Mouse (Mus musculus) neural tube, embryonic 14.5 days (tissue): ENCODE measurements around the gene Olfr1412. TPM values are rescaled to one million over a fixed set of nuclear protein-coding genes. Genes with fewer than 3 reads are reported as not detected.

Source experiments
- ATAC-seq: fragments of 200-750 bp; cut with Nextera tagmentation; 2 replicates; pipeline ENCODE4 v1.8.0; 2017; ENCODE audit warnings: low read depth, mild to moderate bottlenecking, moderate TSS enrichment, moderate library complexity
- H3K27ac ChIP-seq: fragments of 300-500 bp; sonication (generic); 2 replicates; pipeline ENCODE4 v1.5.1; 2014; ENCODE audit warnings: low read depth, mild to moderate bottlenecking, control low read depth, low read length, moderate library complexity, mixed read lengths
- H3K27me3 ChIP-seq: fragments of 300-500 bp; sonication (generic); 2 replicates; pipeline ENCODE4 v1.6.1; 2014; ENCODE audit warnings: low read length; ENCODE audit not compliant: control insufficient read depth, insufficient read depth
- H3K36me3 ChIP-seq: fragments of 300-500 bp; sonication (generic); 2 replicates; pipeline ENCODE4 v1.6.1; 2014; ENCODE audit warnings: low read length, mixed read lengths; ENCODE audit not compliant: control insufficient read depth, insufficient read depth
- H3K4me1 ChIP-seq: fragments of 300-500 bp; sonication (generic); 2 replicates; pipeline ENCODE4 v1.6.1; 2014; ENCODE audit warnings: low read length; ENCODE audit not compliant: control insufficient read depth, insufficient read depth
- H3K4me2 ChIP-seq: fragments of 300-500 bp; sonication (generic); 2 replicates; pipeline ENCODE4 v1.6.1; 2014; ENCODE audit warnings: mild to moderate bottlenecking, low read depth, low read length, control low read depth
- H3K4me3 ChIP-seq: fragments of 300-500 bp; sonication (generic); 2 replicates; pipeline ENCODE4 v1.5.1; 2014; ENCODE audit warnings: low read depth, low read length, control low read depth, mixed read lengths
- H3K9ac ChIP-seq: fragments of 300-500 bp; sonication (generic); replicated peaks from 2 replicates; pipeline ENCODE4 v1.6.1; 2014; ENCODE audit warnings: low read depth, mild to moderate bottlenecking, control low read depth, low read length, mixed read lengths
- H3K9me3 ChIP-seq: fragments of 300-500 bp; sonication (generic); 2 replicates; pipeline ENCODE4 v1.6.1; 2016; ENCODE audit warnings: low read length; ENCODE audit not compliant: control insufficient read depth
- WGBS: fragments of 180-500 bp; shearing (Covaris S2); extraction: QIAGEN DNeasy Blood & Tissue Kit; methylation state at CpG from one replicate; pipeline ENCODE4 v1.1.7; 2014; 5-methylcytosine and 5-hydroxymethylcytosine counted together
- polyA plus RNA-seq: library from polyadenylated mRNA; unstranded; fragments of >200 nt; fragmentation: Nextera tagmentation; extraction: Ambion mirVana; gene quantifications from 2 replicates; pipeline ENCODE4 v1.2.1, GENCODE M21; 2014

The Olfr1412 gene
- not detected in 2 replicates for polyA plus RNA-seq

- Histone ChIP-seq H3K36me3 (no peaks in the 10 kb centered on the region), H3K4me2 (no peak within 1 kb of the TSS), H3K27ac (no peak within 1 kb of the TSS), H3K4me3 (no peak within 1 kb of the TSS), H3K9me3 (no peaks in the 10 kb centered on the region), H3K4me1 (no peaks in the 10 kb centered on the region), H3K9ac (no peak within 1 kb of the TSS), H3K27me3 (no peaks in the 10 kb centered on the region)
- 93% methylated on average over 2 of the region's 2 CpGs for WGBS
- no peak for ATAC-seq
Observed at GRCm38 (mm10) chr1:92585479-92585878, at the start of gene Olfr1412. TSS of gene Olfr1412 (plus strand) at chr1:92585779.

DNA sequence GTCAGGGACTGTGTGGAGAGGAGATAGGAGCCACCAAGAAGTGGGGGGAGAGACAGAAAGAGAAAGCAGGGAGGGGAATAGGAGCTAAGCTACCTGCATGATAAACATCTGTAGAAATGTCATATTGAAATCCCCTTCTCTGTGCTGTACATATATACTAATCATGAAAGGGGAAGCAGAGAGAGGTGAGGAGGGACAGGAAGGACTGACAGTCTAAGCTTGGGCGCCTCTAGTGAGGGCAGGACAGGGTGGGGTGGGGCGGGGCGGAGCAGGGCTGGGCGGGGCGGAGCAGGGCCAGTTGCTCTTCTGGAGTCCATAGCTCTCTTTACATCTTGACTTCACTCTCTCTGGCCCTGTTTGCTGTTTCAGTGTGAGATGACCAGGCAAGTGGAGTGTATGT lies 48.6 kb upstream of the Olfr1412 start:
- no peak for ATAC-seq
- H3K36me3 ChIP-seq, result no peaks in the 10 kb centered on the region
- H3K9ac ChIP-seq, result no peak overlapping the region
- WGBS, result 40% methylated on average over 5 of the region's 5 CpGs
- H3K4me2 ChIP-seq, result no peak overlapping the region
- H3K27me3 ChIP-seq, result no peaks in the 10 kb centered on the region
- H3K27ac ChIP-seq, result no peak overlapping the region
- no peaks in the 10 kb centered on the region for H3K4me1 ChIP-seq
- H3K4me3 ChIP-seq, result no peak overlapping the region
- no peaks in the 10 kb centered on the region for H3K9me3 ChIP-seq

GRCm38 (mm10) chr1:92539071-92539470 lies 46.5 kb upstream of the Olfr1412 start:
- Histone ChIP-seq H3K27me3 (no peaks in the 10 kb centered on the region), H3K9ac (no peak overlapping the region), H3K4me3 (no peak overlapping the region), H3K36me3 (no peaks in the 10 kb centered on the region), H3K4me1 (no peaks in the 10 kb centered on the region), H3K27ac (no peak overlapping the region), H3K9me3 (no peaks in the 10 kb centered on the region), H3K4me2 (no peak overlapping the region)
- ATAC-seq, result no peak
- 51% methylated on average over 2 of the region's 2 CpGs for WGBS

DNA sequence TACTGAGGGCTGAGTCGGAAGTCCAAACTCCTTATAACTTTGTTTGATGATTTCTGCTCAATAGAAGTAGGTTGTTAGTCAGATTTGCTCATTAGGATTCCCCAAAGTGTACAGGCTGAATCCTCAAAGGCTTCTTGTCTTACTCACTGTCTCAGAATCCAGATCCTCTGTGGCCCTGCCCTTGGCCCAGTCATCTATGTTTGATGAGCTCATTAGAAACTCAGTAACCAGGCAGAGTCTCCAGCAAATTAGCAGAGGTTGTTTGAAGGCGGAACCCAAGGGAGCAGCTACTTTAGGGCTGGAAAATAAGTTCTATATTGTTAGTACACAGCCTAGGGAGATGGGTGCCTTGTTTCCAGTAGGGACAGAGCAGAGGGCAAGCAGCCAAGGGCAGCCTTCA lies 39.6 kb upstream of the Olfr1412 start:
- H3K4me1 ChIP-seq, result no peaks in the 10 kb centered on the region
- no peaks in the 10 kb centered on the region for H3K27me3 ChIP-seq
- H3K4me2 ChIP-seq, result no peak overlapping the region
- WGBS, result 79% methylated on average over 2 of the region's 2 CpGs
- no peaks in the 10 kb centered on the region for H3K36me3 ChIP-seq
- no peak overlapping the region for H3K4me3 ChIP-seq
- H3K9ac ChIP-seq, result no peak overlapping the region
- H3K9me3 ChIP-seq, result no peaks in the 10 kb centered on the region
- no peak for ATAC-seq
- no peak overlapping the region for H3K27ac ChIP-seq

DNA sequence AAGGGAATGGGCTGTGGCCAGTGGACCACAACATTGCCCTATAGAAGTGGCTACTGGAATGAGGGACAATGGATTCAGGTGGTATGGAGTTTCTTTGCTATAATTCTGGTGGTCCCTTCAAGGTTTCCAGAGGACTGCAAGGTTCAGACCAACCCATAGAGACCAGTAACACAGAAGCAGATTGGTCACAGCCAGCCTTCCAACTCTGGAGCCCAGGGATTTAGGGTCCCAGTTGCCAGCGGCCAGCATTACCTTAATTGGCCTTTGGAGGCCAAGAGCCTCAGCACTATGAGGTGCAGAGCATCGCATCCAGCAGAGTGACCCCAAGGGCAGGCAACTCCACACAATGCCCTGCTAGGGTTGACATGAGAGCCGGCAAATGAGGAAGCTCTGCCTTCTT lies 14.6 kb upstream of the Olfr1412 start, which contains the start of gene Olfr1413:
Gene Olfr1413, plus strand, starts transcription at position 301 of the 400 bp plus-strand sequence.
- no peak within 1 kb of the TSS for H3K27ac ChIP-seq
- ATAC-seq, result no peak
- H3K27me3 ChIP-seq, result no peaks in the 10 kb centered on the region
- no peak within 1 kb of the TSS for H3K4me2 ChIP-seq
- H3K36me3 ChIP-seq, result no peaks in the 10 kb centered on the region
- no peaks in the 10 kb centered on the region for H3K9me3 ChIP-seq
- H3K4me1 ChIP-seq, result no peaks in the 10 kb centered on the region
- H3K9ac ChIP-seq, result no peak within 1 kb of the TSS
- 90% methylated on average over 3 of the region's 3 CpGs for WGBS
- H3K4me3 ChIP-seq, result no peak within 1 kb of the TSS

GRCm38 (mm10) chr1:92594111-92594510 lies 8.5 kb downstream of the Olfr1412 start, which contains the start of gene Olfr1411:
TSS of gene Olfr1411 (plus strand) at chr1:92594411.
- H3K27ac ChIP-seq, result no peak within 1 kb of the TSS
- H3K9ac ChIP-seq, result no peak within 1 kb of the TSS
- no peaks in the 10 kb centered on the region for H3K27me3 ChIP-seq
- no peaks in the 10 kb centered on the region for H3K4me1 ChIP-seq
- H3K4me3 ChIP-seq, result no peak within 1 kb of the TSS
- no peak for ATAC-seq
- no peaks in the 10 kb centered on the region for H3K36me3 ChIP-seq
- H3K9me3 ChIP-seq, result no peaks in the 10 kb centered on the region
- H3K4me2 ChIP-seq, result no peak within 1 kb of the TSS

DNA sequence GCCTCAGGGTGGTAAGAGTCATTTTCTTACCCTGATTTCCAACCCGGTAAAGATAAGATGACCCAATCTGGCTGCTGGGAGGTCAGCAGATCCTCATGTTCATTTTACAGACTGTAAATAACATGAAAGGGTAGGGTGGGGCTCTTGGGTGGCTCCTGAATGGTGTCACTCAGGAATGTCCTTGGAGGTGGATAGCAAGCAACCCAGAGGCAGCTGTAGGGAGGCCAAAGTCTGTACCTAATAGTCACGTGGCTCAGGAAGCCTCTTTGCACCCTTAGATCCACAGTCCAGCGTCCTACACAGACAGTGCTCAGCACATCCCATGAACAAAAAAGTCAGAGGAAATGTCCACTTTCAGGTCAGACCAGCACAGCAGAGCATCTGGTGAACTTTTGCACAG lies 10.4 kb downstream of the Olfr1412 start:
- Histone ChIP-seq H3K9me3 (no peaks in the 10 kb centered on the region), H3K9ac (no peak overlapping the region), H3K4me1 (no peaks in the 10 kb centered on the region), H3K4me2 (no peak overlapping the region), H3K27ac (no peak overlapping the region), H3K36me3 (no peaks in the 10 kb centered on the region), H3K4me3 (no peak overlapping the region), H3K27me3 (no peaks in the 10 kb centered on the region)
- no peak for ATAC-seq
- 91% methylated on average over 3 of the region's 3 CpGs for WGBS

DNA sequence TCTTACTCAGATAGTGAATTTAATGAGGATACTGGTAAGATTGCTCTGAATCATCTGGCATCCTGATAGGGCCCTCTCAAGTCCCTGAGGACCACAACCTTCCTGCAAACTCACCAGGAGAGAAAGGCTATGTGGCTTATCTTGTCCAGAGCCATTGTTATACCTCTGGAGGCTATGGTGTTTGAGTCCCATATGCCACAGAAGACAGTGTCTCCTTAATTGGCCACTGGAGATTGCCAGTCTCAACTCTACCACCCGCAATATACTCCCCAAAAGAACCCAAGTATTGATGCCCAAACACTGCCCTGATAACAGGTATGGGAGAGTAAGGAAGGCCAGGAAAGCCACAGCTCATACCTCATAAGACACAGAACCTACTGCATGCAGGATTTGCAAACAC lies 19.9 kb downstream of the Olfr1412 start, which contains the start of gene Olfr1410:
Gene Olfr1410, plus strand, starts transcription at position 301 of the 400 bp plus-strand sequence.
- Histone ChIP-seq H3K9me3 (no peaks in the 10 kb centered on the region), H3K4me1 (no peaks in the 10 kb centered on the region), H3K9ac (no peak within 1 kb of the TSS), H3K27ac (no peak within 1 kb of the TSS), H3K4me2 (no peak within 1 kb of the TSS), H3K36me3 (no peaks in the 10 kb centered on the region), H3K4me3 (no peak within 1 kb of the TSS), H3K27me3 (no peaks in the 10 kb centered on the region)
- WGBS, result 85% methylated on average over 1 of the region's 1 CpGs
- no peak for ATAC-seq

DNA sequence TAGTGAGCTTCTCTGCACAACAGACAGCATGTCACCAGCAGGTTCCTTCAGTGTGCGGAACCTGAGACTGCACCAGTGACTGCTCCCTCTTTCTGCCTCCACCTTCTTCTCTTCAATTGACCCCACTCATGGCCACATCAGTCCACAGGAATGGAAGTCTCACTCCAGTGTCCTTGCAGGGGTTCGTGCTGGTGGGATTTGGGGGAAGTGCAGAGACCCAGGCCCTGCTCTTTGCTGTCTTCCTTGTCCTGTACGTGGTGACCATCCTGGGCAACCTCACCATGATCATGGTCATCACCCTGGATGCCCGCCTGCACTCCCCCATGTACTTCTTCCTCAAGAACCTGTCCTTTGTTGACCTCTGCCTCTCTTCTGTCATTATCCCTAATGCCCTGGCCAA lies 22.1 kb downstream of the Olfr1412 start:
- Histone ChIP-seq H3K4me3 (no peak overlapping the region), H3K4me2 (no peak overlapping the region), H3K9ac (no peak overlapping the region), H3K9me3 (no peaks in the 10 kb centered on the region), H3K36me3 (no peaks in the 10 kb centered on the region), H3K4me1 (no peaks in the 10 kb centered on the region), H3K27ac (no peak overlapping the region), H3K27me3 (no peaks in the 10 kb centered on the region)
- 77% methylated on average over 4 of the region's 4 CpGs for WGBS
- no peak for ATAC-seq
